Mouse (Mus musculus) monocyte, adult 2 months (primary cell): ENCODE measurements around the gene Prkch.

Source experiments
- DNase-seq, 2 experiments: peaks; one replicate each; pipeline ENCODE4 v3.0.0; 2022; ENCODE audit warnings: low spot score in 2 of 2, low read depth in 1 of 2

Gene Prkch

DNA sequence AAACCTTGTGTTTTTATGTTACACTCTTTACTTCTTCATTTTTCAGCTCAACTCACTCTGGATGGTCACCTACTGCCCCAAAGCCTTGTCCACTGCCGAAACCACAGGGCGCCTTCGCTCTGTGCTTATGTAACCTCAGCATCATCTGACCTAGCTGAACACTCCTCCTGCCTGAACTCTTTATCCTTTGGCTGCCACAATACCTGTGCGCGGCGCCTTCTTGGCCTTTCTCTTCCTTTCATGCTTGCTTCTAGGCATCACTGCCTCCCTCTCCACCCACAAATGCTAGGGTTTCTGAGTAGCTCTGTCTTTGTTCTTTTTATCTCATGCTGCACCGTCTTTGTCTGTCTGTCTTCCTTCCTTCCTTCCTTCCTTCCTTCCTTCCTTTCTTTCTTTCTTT lies 3.8 kb upstream of the Prkch start:
- DNase-seq = no peak

- no peak for DNase-seq
Observed at GRCm38 (mm10) chr12:73583318-73583717, 1.3 kb upstream of the Prkch start.

DNA sequence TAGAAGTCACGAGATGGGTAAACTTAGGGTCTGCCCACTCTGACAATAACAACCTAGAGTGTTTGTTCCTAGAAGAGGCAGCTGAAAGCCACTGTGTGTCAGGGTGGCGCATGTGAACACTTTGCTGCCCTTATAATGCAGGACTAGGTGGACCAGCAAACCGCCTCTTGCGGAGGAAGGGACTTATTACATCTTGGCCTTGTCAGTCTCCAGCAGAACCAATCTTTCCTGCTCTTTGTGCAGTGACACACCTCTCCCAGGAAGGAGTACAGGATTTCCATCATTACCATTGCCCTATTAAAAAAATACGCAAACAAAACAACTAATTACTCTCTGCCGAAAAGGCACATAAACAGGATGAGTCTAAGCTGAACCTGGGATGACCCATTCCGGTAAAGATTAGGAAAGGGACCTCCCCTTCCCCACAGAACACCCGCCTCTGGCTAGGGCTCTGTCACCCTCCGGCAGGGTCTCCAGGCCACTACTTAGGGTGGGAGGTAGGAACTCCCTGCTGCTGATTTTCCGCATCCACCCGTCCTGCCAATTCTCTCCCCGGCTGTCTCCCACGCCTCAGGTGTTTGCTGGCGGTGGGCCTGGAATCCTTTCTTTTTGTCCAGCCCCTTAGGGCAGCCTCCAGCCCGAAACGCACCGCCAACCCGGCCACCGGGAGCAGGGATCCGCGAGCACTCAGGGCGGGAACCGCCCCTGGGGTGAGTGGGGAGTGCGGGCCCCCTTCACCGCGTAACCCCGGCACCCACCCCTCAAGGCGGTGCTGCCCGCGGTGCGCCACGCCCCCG lies 585 bp upstream of the Prkch start:
- no peak for DNase-seq

DNA sequence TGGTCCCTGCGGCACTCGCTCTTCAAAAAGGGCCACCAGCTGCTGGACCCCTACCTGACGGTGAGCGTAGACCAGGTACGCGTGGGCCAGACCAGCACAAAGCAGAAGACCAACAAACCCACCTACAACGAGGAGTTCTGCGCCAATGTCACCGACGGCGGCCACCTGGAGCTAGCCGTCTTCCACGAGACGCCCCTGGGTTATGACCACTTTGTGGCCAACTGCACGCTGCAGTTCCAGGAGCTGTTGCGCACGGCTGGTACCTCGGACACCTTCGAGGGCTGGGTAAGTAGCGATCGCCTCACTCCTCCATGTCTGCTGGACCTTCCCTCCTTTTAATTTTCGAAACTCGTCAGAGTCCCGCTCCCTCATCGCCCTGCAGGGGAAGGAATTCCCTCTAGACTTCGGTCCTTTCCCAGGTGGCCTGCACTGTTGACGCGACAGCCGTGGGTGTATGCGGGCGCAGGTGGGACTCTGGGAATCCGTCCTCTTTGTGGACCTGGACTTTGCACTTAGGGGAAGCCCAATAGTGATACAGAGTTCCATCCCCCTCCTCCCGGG lies 725 bp downstream of the Prkch start:
- DNase-seq = no peak

- no peak for DNase-seq
Observed at GRCm38 (mm10) chr12:73585850-73586249, 1.3 kb downstream of the Prkch start.

GRCm38 (mm10) chr12:73587262-73587661 lies 2.7 kb downstream of the Prkch start:
- no peak for DNase-seq

- DNase-seq = no peak
Observed at GRCm38 (mm10) chr12:73590627-73591276, 6.2 kb downstream of the Prkch start.

GRCm38 (mm10) chr12:73591625-73592024 lies 7.0 kb downstream of the Prkch start:
- no peak for DNase-seq

GRCm38 (mm10) chr12:73593021-73593798 lies 8.6 kb downstream of the Prkch start:
- DNase-seq = no peak

- no peak for DNase-seq
Observed at GRCm38 (mm10) chr12:73594177-73594745, 9.7 kb downstream of the Prkch start.

GRCm38 (mm10) chr12:73595226-73595625 lies 10.6 kb downstream of the Prkch start:
- DNase-seq = no peak

GRCm38 (mm10) chr12:73598241-73598640 lies 13.6 kb downstream of the Prkch start:
- DNase-seq = peak in 1 of 2 experiments; percentile 78

- no peak for DNase-seq
Observed at GRCm38 (mm10) chr12:73600457-73600856, 15.9 kb downstream of the Prkch start.

GRCm38 (mm10) chr12:73602974-73603373 lies 18.4 kb downstream of the Prkch start:
- DNase-seq = no peak

- DNase-seq = no peak
Observed at GRCm38 (mm10) chr12:73603653-73604052, 19.1 kb downstream of the Prkch start.

DNA sequence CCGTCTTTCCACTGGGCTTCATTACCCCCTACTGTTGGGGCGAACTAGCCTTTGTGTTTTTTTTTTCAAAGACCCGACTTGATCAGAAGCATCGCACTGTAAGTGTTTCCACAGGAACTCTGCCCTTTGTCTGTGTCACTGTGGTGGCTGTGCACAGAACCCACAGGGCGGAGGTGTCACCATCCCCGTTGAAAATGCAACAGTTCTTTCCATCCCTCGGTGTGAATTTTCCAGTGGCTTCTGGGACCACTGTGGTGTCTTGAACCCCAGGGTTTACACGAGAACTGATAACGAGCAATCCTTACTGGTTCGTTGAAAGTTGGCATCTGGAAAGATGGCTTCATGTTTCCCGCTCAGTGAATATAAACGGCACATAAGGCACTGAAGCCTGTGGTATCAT lies 20.2 kb downstream of the Prkch start:
- no peak for DNase-seq

- DNase-seq = no peak
Observed at GRCm38 (mm10) chr12:73605174-73605573, 20.6 kb downstream of the Prkch start.

DNA sequence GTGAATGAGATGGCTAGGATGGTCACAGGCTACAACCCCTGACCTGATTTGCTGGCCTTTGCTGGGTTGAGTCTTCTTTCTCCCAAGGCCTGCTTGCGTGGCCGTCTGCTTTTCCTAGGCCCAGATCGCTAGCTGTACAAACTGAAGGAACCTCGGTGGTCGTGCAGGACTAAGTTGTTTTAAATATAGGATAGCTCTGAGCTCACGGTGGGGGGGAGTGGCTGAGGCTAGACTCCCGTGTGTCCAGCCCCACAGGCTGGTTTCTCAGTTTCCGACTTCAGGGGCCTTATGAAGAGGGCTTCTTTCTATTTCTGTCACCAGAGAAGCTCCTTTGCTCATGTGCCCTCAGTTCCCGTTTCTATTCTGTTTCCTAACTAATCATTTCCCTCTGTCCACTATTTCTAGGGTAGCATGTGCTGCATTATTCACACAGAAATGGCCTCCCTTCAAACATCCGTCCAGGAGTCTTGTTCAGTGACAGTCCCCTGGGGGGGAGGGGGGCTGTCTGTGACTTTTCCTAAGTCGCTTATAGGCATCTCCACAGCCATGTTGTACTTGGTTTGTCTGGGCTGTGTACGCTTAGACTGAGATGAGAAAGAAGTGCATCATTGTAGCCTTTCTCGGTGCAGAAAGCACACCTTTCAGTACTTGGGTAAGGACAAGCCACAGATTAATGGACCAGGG lies 22.9 kb downstream of the Prkch start:
- no peak for DNase-seq

GRCm38 (mm10) chr12:73608065-73608397 lies 23.4 kb downstream of the Prkch start:
- no peak for DNase-seq

- no peak for DNase-seq
Observed at GRCm38 (mm10) chr12:73609262-73609661, 24.7 kb downstream of the Prkch start.
